Mouse (Mus musculus) testis, postnatal 10 days (tissue): Measurements from ENCODE around the gene Mta1.
A peak's percentile ranks its signal among the peaks of the same experiment; 100 is the strongest.

Experiments used
- DNase-seq: peaks from one replicate; pipeline ENCODE4 v3.0.0; 2021; ENCODE audit warnings: low spot score

Mta1 gene

GRCm38 (mm10) chr12:113149341-113149740 is 51.3 kb downstream of the Mta1 start:
- DNase-seq, result no peak

GRCm38 (mm10) chr12:113149896-113150295 is 51.8 kb downstream of the Mta1 start:
- no peak for DNase-seq

- no peak for DNase-seq
Observed at GRCm38 (mm10) chr12:113150591-113150990, 52.5 kb downstream of the Mta1 start.

GRCm38 (mm10) chr12:113151046-113151445 is 53.0 kb downstream of the Mta1 start:
- DNase-seq, result no peak

- DNase-seq, result no peak
Observed at GRCm38 (mm10) chr12:113151661-113152271, 53.7 kb downstream of the Mta1 start.

GRCm38 (mm10) chr12:113152272-113152661 is 54.2 kb downstream of the Mta1 start:
- DNase-seq, result no peak

- DNase-seq, result no peak
Observed at GRCm38 (mm10) chr12:113152991-113153525, 55.0 kb downstream of the Mta1 start.

GRCm38 (mm10) chr12:113153971-113154370 is 55.9 kb downstream of the Mta1 start:
- no peak for DNase-seq

- DNase-seq, result no peak
Observed at GRCm38 (mm10) chr12:113154747-113155075, 56.6 kb downstream of the Mta1 start.

GRCm38 (mm10) chr12:113155076-113155771 is 57.1 kb downstream of the Mta1 start:
- peak; percentile 62 for DNase-seq

- peak; percentile 100 for DNase-seq
Observed at GRCm38 (mm10) chr12:113155887-113156539, 57.9 kb downstream of the Mta1 start, which contains the start of gene Tedc1. Gene Tedc1, plus strand, starts transcription at chr12:113156421.

GRCm38 (mm10) chr12:113156540-113156929 is 58.5 kb downstream of the Mta1 start:
- no peak for DNase-seq

GRCm38 (mm10) chr12:113157002-113157401 is 58.9 kb downstream of the Mta1 start:
- DNase-seq, result peak; percentile 67

GRCm38 (mm10) chr12:113157521-113157920 is 59.4 kb downstream of the Mta1 start:
- DNase-seq, result no peak

GRCm38 (mm10) chr12:113157971-113158370 is 59.9 kb downstream of the Mta1 start:
- no peak for DNase-seq

- peak; percentile 44 for DNase-seq
Observed at GRCm38 (mm10) chr12:113163561-113164006, 65.5 kb downstream of the Mta1 start.

GRCm38 (mm10) chr12:113168031-113168536 is 70.0 kb downstream of the Mta1 start:
- no peak for DNase-seq

- no peak for DNase-seq
Observed at GRCm38 (mm10) chr12:113176960-113177725, 79.1 kb downstream of the Mta1 start.

- DNase-seq, result no peak
Observed at GRCm38 (mm10) chr12:113181020-113181419, 82.9 kb downstream of the Mta1 start.

- no peak for DNase-seq
Observed at GRCm38 (mm10) chr12:113184945-113185344, 86.9 kb downstream of the Mta1 start.

GRCm38 (mm10) chr12:113185442-113186291 is 87.6 kb downstream of the Mta1 start, which contains the start of gene Tmem121:
Gene Tmem121, plus strand, starts transcription at chr12:113185930.
- no peak for DNase-seq
